Mouse (Mus musculus) spleen, adult 2 months (tissue): ENCODE results near the gene Parvg.

ENCODE experiments used
- CTCF ChIP-seq: fragments of 200-500 bp; IDR thresholded peaks from 2 replicates; pipeline ENCODE4 v1.5.1; 2011; ENCODE audit warnings: mild to moderate bottlenecking, inconsistent platforms; ENCODE audit not compliant: insufficient read depth, insufficient read length, insufficient replicate concordance; ENCODE audit errors: extremely low read depth
- POLR2A ChIP-seq: fragments of 200-500 bp; IDR thresholded peaks from 2 replicates; pipeline ENCODE4 v1.6.1; 2011; ENCODE audit warnings: low read depth, low read length, inconsistent platforms

DNA sequence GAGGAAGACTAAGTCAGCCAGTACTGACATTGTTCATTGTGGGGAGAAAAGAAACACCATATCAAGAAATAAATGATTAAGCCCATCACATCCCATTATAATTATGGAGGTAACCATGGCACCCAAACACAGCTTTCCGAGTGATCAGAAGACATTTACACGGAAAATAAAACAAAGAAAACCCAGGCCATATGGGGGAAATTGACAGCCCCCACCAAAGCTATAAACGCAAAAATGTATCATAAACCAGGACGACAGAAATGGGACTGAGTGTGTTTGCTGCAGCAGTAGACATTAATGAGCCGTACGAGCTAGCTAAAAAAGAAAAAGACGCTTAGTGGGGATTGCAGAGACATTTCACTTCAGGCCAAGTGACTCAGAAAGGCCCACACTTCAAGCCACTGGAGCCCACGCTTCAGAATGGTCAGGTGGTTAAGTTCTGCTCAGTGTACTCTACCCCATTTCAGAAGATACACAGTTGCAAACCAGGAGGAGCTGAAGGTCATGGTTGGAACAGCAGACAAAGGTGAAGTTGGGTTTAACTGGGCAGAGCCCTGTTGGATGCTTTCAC is 62.3 kb downstream of the Parvg start:
- TF ChIP-seq CTCF (no peak), POLR2A (no peak)
